Mouse (Mus musculus) heart, embryonic 13.5 days (tissue): ENCODE results near the gene Nmrk1. TPM values are rescaled to one million over a fixed set of nuclear protein-coding genes. Genes with fewer than 3 reads are reported as not detected.

Experiments
- ATAC-seq: fragments of 200-750 bp; cut with Nextera tagmentation; 2 replicates; pipeline ENCODE4 v1.8.0; 2017; ENCODE audit warnings: moderate TSS enrichment; ENCODE audit not compliant: insufficient number of reproducible peaks, low FRiP score, low TSS enrichment; ENCODE audit errors: extremely low read depth
- H3K27ac ChIP-seq: fragments of 300-500 bp; sonication (generic); replicated peaks from 2 replicates; pipeline ENCODE4 v1.5.1; 2015; ENCODE audit warnings: moderate library complexity, mild to moderate bottlenecking, inconsistent platforms
- H3K27me3 ChIP-seq: fragments of 300-500 bp; sonication (generic); replicated peaks from 2 replicates; pipeline ENCODE4 v1.6.1; 2015; ENCODE audit warnings: mild to moderate bottlenecking, inconsistent platforms
- H3K36me3 ChIP-seq: fragments of 300-500 bp; sonication (generic); 2 replicates; pipeline ENCODE4 v1.6.1; 2015; ENCODE audit warnings: mild to moderate bottlenecking, inconsistent platforms
- H3K4me1 ChIP-seq: fragments of 300-500 bp; sonication (generic); 2 replicates; pipeline ENCODE4 v1.6.1; 2015; ENCODE audit warnings: inconsistent platforms
- H3K4me2 ChIP-seq: fragments of 300-500 bp; sonication (generic); 2 replicates; pipeline ENCODE4 v1.6.1; 2015; ENCODE audit warnings: inconsistent platforms, mild to moderate bottlenecking, moderate library complexity
- H3K4me3 ChIP-seq: fragments of 300-500 bp; sonication (generic); 2 replicates; pipeline ENCODE4 v1.5.1; 2015; ENCODE audit warnings: moderate library complexity, mild to moderate bottlenecking, inconsistent platforms
- H3K9ac ChIP-seq: fragments of 300-500 bp; sonication (generic); 2 replicates; pipeline ENCODE4 v1.6.1; 2015; ENCODE audit warnings: inconsistent platforms, mild to moderate bottlenecking, moderate library complexity
- H3K9me3 ChIP-seq: fragments of 300-500 bp; sonication (generic); 2 replicates; pipeline ENCODE4 v1.6.1; 2016; ENCODE audit warnings: inconsistent platforms
- WGBS: fragments of 180-500 bp; shearing (Covaris S2); methylation state at CpG from one replicate; pipeline ENCODE4 v1.1.7; 2015; ENCODE audit warnings: mixed read lengths; 5-methylcytosine and 5-hydroxymethylcytosine counted together
- polyA plus RNA-seq: library from polyadenylated mRNA; unstranded; fragments of >200 nt; fragmentation: Nextera tagmentation; extraction: Ambion mirVana; gene quantifications from 2 replicates; pipeline ENCODE4 v1.2.1, GENCODE M21; 2015

Nmrk1 gene
- polyA plus RNA-seq, 1 experiment from 2014 or later = 6.3 TPM

- WGBS = 61% methylated on average over 9 of the region's 9 CpGs
- H3K27me3 ChIP-seq = no peaks in the 10 kb centered on the region
- peaks cover 18% of the 10 kb centered on the region for H3K4me1 ChIP-seq
- peak overlapping the region; percentile 31 for H3K4me2 ChIP-seq
- H3K9ac ChIP-seq = no peak overlapping the region; the same call in 1 of the 2 replicates
- no peaks in the 10 kb centered on the region for H3K9me3 ChIP-seq
- H3K4me3 ChIP-seq = no peak overlapping the region
- H3K27ac ChIP-seq = peak overlapping the region; percentile 61
- no peak for ATAC-seq
- no peaks in the 10 kb centered on the region for H3K36me3 ChIP-seq
These were observed 16.0 kb upstream of the Nmrk1 start for GRCm38 (mm10) chr19:18615680-18616240.

- Histone ChIP-seq H3K9ac (no peak overlapping the region), H3K4me1 (peaks cover 18% of the 10 kb centered on the region), H3K4me2 (no peak overlapping the region), H3K36me3 (no peaks in the 10 kb centered on the region), H3K9me3 (no peaks in the 10 kb centered on the region), H3K4me3 (no peak overlapping the region), H3K27ac (no peak overlapping the region), H3K27me3 (no peaks in the 10 kb centered on the region)
- WGBS = 83% methylated on average over 1 of the region's 1 CpGs
- ATAC-seq = no peak
These were observed 14.2 kb upstream of the Nmrk1 start for GRCm38 (mm10) chr19:18617504-18617903.

- Histone ChIP-seq H3K4me1 (peaks cover 18% of the 10 kb centered on the region), H3K27ac (no peak overlapping the region), H3K9ac (no peak overlapping the region), H3K9me3 (no peaks in the 10 kb centered on the region), H3K4me2 (no peak overlapping the region), H3K27me3 (no peaks in the 10 kb centered on the region), H3K4me3 (no peak overlapping the region), H3K36me3 (no peaks in the 10 kb centered on the region)
- ATAC-seq = no peak
- 84% methylated on average over 5 of the region's 5 CpGs for WGBS
These were observed 12.7 kb upstream of the Nmrk1 start for GRCm38 (mm10) chr19:18619060-18619459.

GRCm38 (mm10) chr19:18619691-18620090, 12.1 kb upstream of the Nmrk1 start:
- peaks cover 18% of the 10 kb centered on the region for H3K4me1 ChIP-seq
- H3K36me3 ChIP-seq = no peaks in the 10 kb centered on the region
- 63% methylated on average over 1 of the region's 1 CpGs for WGBS
- H3K9me3 ChIP-seq = no peaks in the 10 kb centered on the region
- H3K9ac ChIP-seq = no peak overlapping the region
- no peak for ATAC-seq
- no peak overlapping the region for H3K27ac ChIP-seq
- no peak overlapping the region for H3K4me2 ChIP-seq
- no peaks in the 10 kb centered on the region for H3K27me3 ChIP-seq
- H3K4me3 ChIP-seq = no peak overlapping the region

GRCm38 (mm10) chr19:18623894-18624293, 7.9 kb upstream of the Nmrk1 start:
- 79% methylated on average over 2 of the region's 2 CpGs for WGBS
- no peak overlapping the region for H3K4me3 ChIP-seq
- no peaks in the 10 kb centered on the region for H3K36me3 ChIP-seq
- no peak for ATAC-seq
- H3K9ac ChIP-seq = no peak overlapping the region
- peaks cover 5% of the 10 kb centered on the region; the same call in 1 of the 2 replicates for H3K4me1 ChIP-seq
- H3K9me3 ChIP-seq = no peaks in the 10 kb centered on the region
- H3K27me3 ChIP-seq = no peaks in the 10 kb centered on the region
- H3K27ac ChIP-seq = no peak overlapping the region
- no peak overlapping the region for H3K4me2 ChIP-seq

- Histone ChIP-seq H3K27ac (0 out of 2 replicates have a peak overlapping the region, but pooled peaks have one; percentile 7), H3K4me1 (peaks cover 18% of the 10 kb centered on the region), H3K36me3 (no peaks in the 10 kb centered on the region), H3K4me3 (peak overlapping the region; percentile 68; the same call in 1 of the 2 replicates), H3K27me3 (no peaks in the 10 kb centered on the region), H3K4me2 (peak overlapping the region; percentile 70), H3K9me3 (no peaks in the 10 kb centered on the region), H3K9ac (peak overlapping the region; percentile 84)
- ATAC-seq = no peak
- WGBS = 84% methylated on average over 1 of the region's 1 CpGs
These were observed 2.2 kb upstream of the Nmrk1 start for GRCm38 (mm10) chr19:18629589-18629988.

GRCm38 (mm10) chr19:18630221-18631119, 1.3 kb upstream of the Nmrk1 start:
- Histone ChIP-seq H3K27me3 (no peaks in the 10 kb centered on the region), H3K36me3 (no peaks in the 10 kb centered on the region), H3K9me3 (no peaks in the 10 kb centered on the region), H3K4me3 (peak overlapping the region; percentile 68), H3K4me2 (peak overlapping the region; percentile 70), H3K4me1 (peaks cover 18% of the 10 kb centered on the region), H3K27ac (peak overlapping the region; percentile 87), H3K9ac (peak overlapping the region; percentile 84)
- 7% methylated on average over 17 of the region's 17 CpGs for WGBS
- ATAC-seq = no peak

GRCm38 (mm10) chr19:18631161-18631643, 548 bp upstream of the Nmrk1 start:
- Histone ChIP-seq H3K9ac (peak overlapping the region; percentile 84), H3K9me3 (no peaks in the 10 kb centered on the region), H3K4me3 (peak overlapping the region; percentile 68), H3K27me3 (no peaks in the 10 kb centered on the region), H3K36me3 (no peaks in the 10 kb centered on the region), H3K4me1 (peaks cover 18% of the 10 kb centered on the region), H3K27ac (peak overlapping the region; percentile 87), H3K4me2 (peak overlapping the region; percentile 70)
- WGBS = under 1% methylated on average over 40 of the region's 40 CpGs
- peak; percentile 38 for ATAC-seq

- peak overlapping the region; percentile 70 for H3K4me2 ChIP-seq
- H3K4me1 ChIP-seq = peaks cover 18% of the 10 kb centered on the region
- peak overlapping the region; percentile 84 for H3K9ac ChIP-seq
- WGBS = 66% methylated on average over 13 of the region's 13 CpGs
- H3K27me3 ChIP-seq = no peaks in the 10 kb centered on the region
- no peaks in the 10 kb centered on the region for H3K9me3 ChIP-seq
- no peak for ATAC-seq
- peak overlapping the region; percentile 68 for H3K4me3 ChIP-seq
- no peaks in the 10 kb centered on the region for H3K36me3 ChIP-seq
- H3K27ac ChIP-seq = no peak overlapping the region
These were observed 758 bp downstream of the Nmrk1 start for GRCm38 (mm10) chr19:18632231-18633185.

- Histone ChIP-seq H3K36me3 (0 out of 2 replicates have a peak, but pooled peaks cover 4% of the 10 kb centered on the region), H3K4me3 (no peak overlapping the region), H3K9me3 (no peaks in the 10 kb centered on the region), H3K27ac (no peak overlapping the region), H3K9ac (no peak overlapping the region), H3K4me1 (no peaks in the 10 kb centered on the region), H3K27me3 (no peaks in the 10 kb centered on the region), H3K4me2 (no peak overlapping the region)
- no peak for ATAC-seq
- WGBS = 79% methylated on average over 5 of the region's 5 CpGs
These were observed 6.2 kb downstream of the Nmrk1 start for GRCm38 (mm10) chr19:18637954-18638353.

GRCm38 (mm10) chr19:18638949-18639348, 7.2 kb downstream of the Nmrk1 start:
- H3K4me2 ChIP-seq = no peak overlapping the region
- H3K27me3 ChIP-seq = no peaks in the 10 kb centered on the region
- H3K36me3 ChIP-seq = 0 out of 2 replicates have a peak, but pooled peaks cover 4% of the 10 kb centered on the region
- no peak overlapping the region for H3K9ac ChIP-seq
- no peak overlapping the region for H3K4me3 ChIP-seq
- H3K4me1 ChIP-seq = peaks cover 7% of the 10 kb centered on the region
- no peak overlapping the region for H3K27ac ChIP-seq
- WGBS = 60% methylated on average over 5 of the region's 5 CpGs
- H3K9me3 ChIP-seq = no peaks in the 10 kb centered on the region
- no peak for ATAC-seq
